Mouse (Mus musculus) liver, adult (tissue): Measurements from ENCODE around the gene Lep.

Experiments used
- GATA4 ChIP-seq: IDR thresholded peaks from 2 replicates; pipeline ENCODE4 v1.6.1; 2014; ENCODE audit warnings: mild to moderate bottlenecking, low read length; ENCODE audit not compliant: insufficient replicate concordance

Lep gene

GRCm38 (mm10) chr6:29032411-29032810 lies 27.6 kb upstream of the Lep start:
- no peak for TF ChIP-seq GATA4

- TF ChIP-seq GATA4 = no peak
Observed at GRCm38 (mm10) chr6:29033981-29034646, 25.9 kb upstream of the Lep start.

GRCm38 (mm10) chr6:29036698-29037097 lies 23.3 kb upstream of the Lep start:
- TF ChIP-seq GATA4 = no peak

GRCm38 (mm10) chr6:29040266-29040665 lies 19.8 kb upstream of the Lep start:
- TF ChIP-seq GATA4 = no peak

- no peak for TF ChIP-seq GATA4
Observed at GRCm38 (mm10) chr6:29044029-29044428, 16.0 kb upstream of the Lep start.

- TF ChIP-seq GATA4 = no peak
Observed at GRCm38 (mm10) chr6:29049926-29050325, 10.1 kb upstream of the Lep start.

GRCm38 (mm10) chr6:29052188-29052587 lies 7.8 kb upstream of the Lep start:
- no peak for TF ChIP-seq GATA4

GRCm38 (mm10) chr6:29053181-29053580 lies 6.8 kb upstream of the Lep start:
- no peak for TF ChIP-seq GATA4

- TF ChIP-seq GATA4 = no peak
Observed at GRCm38 (mm10) chr6:29056377-29056776, 3.6 kb upstream of the Lep start.

- no peak for TF ChIP-seq GATA4
Observed at GRCm38 (mm10) chr6:29066389-29066790, 6.4 kb downstream of the Lep start.

- TF ChIP-seq GATA4 = no peak
Observed at GRCm38 (mm10) chr6:29072258-29072657, 12.2 kb downstream of the Lep start.

GRCm38 (mm10) chr6:29073462-29074132 lies 13.6 kb downstream of the Lep start:
- no peak for TF ChIP-seq GATA4

GRCm38 (mm10) chr6:29074133-29074469 lies 14.1 kb downstream of the Lep start:
- no peak for TF ChIP-seq GATA4

GRCm38 (mm10) chr6:29079291-29079690 lies 19.3 kb downstream of the Lep start:
- TF ChIP-seq GATA4 = no peak

- no peak for TF ChIP-seq GATA4
Observed at GRCm38 (mm10) chr6:29081826-29082363, 21.9 kb downstream of the Lep start.

GRCm38 (mm10) chr6:29082776-29083354 lies 22.8 kb downstream of the Lep start:
- no peak for TF ChIP-seq GATA4
